Mouse (Mus musculus) olfactory bulb, adult 2 months (tissue): ENCODE measurements around the gene Clstn1. TPM values are rescaled to one million over a fixed set of nuclear protein-coding genes. Genes with fewer than 3 reads are reported as not detected.

Source experiments
- H3K27ac ChIP-seq: fragments of 200-500 bp; 2 replicates; pipeline ENCODE4 v1.5.1; 2012; ENCODE audit warnings: low read depth, low read length; ENCODE audit not compliant: insufficient read depth
- H3K4me1 ChIP-seq: fragments of 200-500 bp; 2 replicates; pipeline ENCODE4 v1.6.1; 2012; ENCODE audit warnings: low read length; ENCODE audit not compliant: control insufficient read depth, insufficient read depth
- H3K4me3 ChIP-seq: fragments of 200-500 bp; 2 replicates; pipeline ENCODE4 v1.5.1; 2012; ENCODE audit warnings: mild to moderate bottlenecking, low read depth, low read length, moderate library complexity; ENCODE audit not compliant: insufficient read depth
- CTCF ChIP-seq: fragments of 200-500 bp; IDR thresholded peaks from 2 replicates; pipeline ENCODE4 v1.5.1; 2012; ENCODE audit warnings: low read depth, mild to moderate bottlenecking, low read length, moderate library complexity; ENCODE audit not compliant: insufficient read depth
- POLR2A ChIP-seq: fragments of 200-500 bp; IDR thresholded peaks from 2 replicates; pipeline ENCODE4 v1.6.1; 2012; ENCODE audit warnings: mild to moderate bottlenecking, low read depth, low read length, moderate library complexity; ENCODE audit not compliant: insufficient read depth
- WGBS: fragments of 180-500 bp; shearing (Covaris S2); methylation state at CpG from one replicate; pipeline ENCODE4 v1.1.7; 2018; 5-methylcytosine and 5-hydroxymethylcytosine counted together
- polyA plus RNA-seq: library from polyadenylated mRNA; stranded (reverse); fragments of >200 nt; gene quantifications from 2 replicates; pipeline ENCODE4 v1.2.4, GENCODE M21; 2012; ENCODE audit warnings: low replicate concordance; ENCODE audit not compliant: missing spikeins, insufficient read depth, insufficient read length

The Clstn1 gene
- polyA plus RNA-seq, 1 experiment, result 68.1 TPM

- peaks cover 33% of the 10 kb centered on the region for H3K4me1 ChIP-seq
- H3K4me3 ChIP-seq, result no peak overlapping the region
- no peak overlapping the region for H3K27ac ChIP-seq
- TF ChIP-seq CTCF (no peak), POLR2A (no peak)
- WGBS, result 81% methylated on average over 10 of the region's 10 CpGs
These were observed 22.3 kb upstream of the Clstn1 start for GRCm38 (mm10) chr4:149563941-149564361.

- Histone ChIP-seq H3K27ac (no peak overlapping the region; the same call in 1 of the 2 replicates), H3K4me1 (peaks cover 35% of the 10 kb centered on the region), H3K4me3 (0 out of 2 replicates have a peak overlapping the region, but pooled peaks have one; percentile 3)
- WGBS, result 46% methylated on average over 20 of the region's 20 CpGs
- TF ChIP-seq CTCF (no peak), POLR2A (no peak)
These were observed 21.5 kb upstream of the Clstn1 start for GRCm38 (mm10) chr4:149564452-149565407.

- TF ChIP-seq POLR2A, result no peak
- TF ChIP-seq CTCF, result no peak
- Histone ChIP-seq H3K4me1 (peaks cover 47% of the 10 kb centered on the region), H3K27ac (no peak overlapping the region), H3K4me3 (no peak overlapping the region)
- 69% methylated on average over 8 of the region's 8 CpGs for WGBS
These were observed 18.7 kb upstream of the Clstn1 start for GRCm38 (mm10) chr4:149567432-149568026.

- TF ChIP-seq POLR2A (no peak), CTCF (no peak)
- 81% methylated on average over 6 of the region's 6 CpGs for WGBS
- no peak overlapping the region for H3K4me3 ChIP-seq
- H3K4me1 ChIP-seq, result peaks cover 43% of the 10 kb centered on the region
- no peak overlapping the region for H3K27ac ChIP-seq
These were observed 17.6 kb upstream of the Clstn1 start for GRCm38 (mm10) chr4:149568622-149569021.

GRCm38 (mm10) chr4:149569781-149570497 is 16.3 kb upstream of the Clstn1 start:
- no peak for TF ChIP-seq CTCF
- no peak for TF ChIP-seq POLR2A
- H3K4me3 ChIP-seq, result no peak overlapping the region
- peaks cover 35% of the 10 kb centered on the region for H3K4me1 ChIP-seq
- 76% methylated on average over 6 of the region's 6 CpGs for WGBS
- no peak overlapping the region for H3K27ac ChIP-seq

GRCm38 (mm10) chr4:149570498-149570863 is 15.8 kb upstream of the Clstn1 start:
- no peak overlapping the region for H3K4me3 ChIP-seq
- H3K4me1 ChIP-seq, result peaks cover 32% of the 10 kb centered on the region
- no peak overlapping the region for H3K27ac ChIP-seq
- WGBS, result 65% methylated on average over 4 of the region's 4 CpGs
- TF ChIP-seq POLR2A, result no peak
- no peak for TF ChIP-seq CTCF

GRCm38 (mm10) chr4:149571209-149571608 is 15.1 kb upstream of the Clstn1 start:
- Histone ChIP-seq H3K27ac (no peak overlapping the region), H3K4me3 (no peak overlapping the region), H3K4me1 (peaks cover 35% of the 10 kb centered on the region)
- WGBS, result 73% methylated on average over 5 of the region's 5 CpGs
- TF ChIP-seq CTCF (no peak), POLR2A (no peak)

GRCm38 (mm10) chr4:149571651-149572149 is 14.6 kb upstream of the Clstn1 start:
- WGBS, result 57% methylated on average over 8 of the region's 8 CpGs
- Histone ChIP-seq H3K4me3 (no peak overlapping the region), H3K4me1 (peaks cover 39% of the 10 kb centered on the region), H3K27ac (no peak overlapping the region)
- no peak for TF ChIP-seq POLR2A
- no peak for TF ChIP-seq CTCF

GRCm38 (mm10) chr4:149572446-149572845 is 13.8 kb upstream of the Clstn1 start:
- no peak for TF ChIP-seq CTCF
- TF ChIP-seq POLR2A, result no peak
- Histone ChIP-seq H3K27ac (no peak overlapping the region), H3K4me1 (peaks cover 40% of the 10 kb centered on the region), H3K4me3 (no peak overlapping the region)
- WGBS, result 38% methylated on average over 8 of the region's 9 CpGs
